Mouse (Mus musculus) lung, adult 2 months (tissue): ENCODE data around the gene Armh3. TPM values are rescaled to one million over a fixed set of nuclear protein-coding genes. Genes with fewer than 3 reads are reported as not detected.
A peak's percentile ranks its signal among the peaks of the same experiment; 100 is the strongest.

Experiments used
- DNase-seq: peaks from one replicate; pipeline ENCODE4 v3.0.0; 2022
- H3K4me1 ChIP-seq: fragments of 200-500 bp; 2 replicates; pipeline ENCODE4 v1.6.1; 2011; ENCODE audit warnings: low read length; ENCODE audit not compliant: control insufficient read depth, insufficient read depth
- H3K4me3 ChIP-seq: fragments of 200-500 bp; replicated peaks from 2 replicates; pipeline ENCODE3; 2011; ENCODE audit warnings: low read depth, mild to moderate bottlenecking, control low read depth, low read length; ENCODE audit errors: extremely low read depth
- CTCF ChIP-seq: fragments of 200-500 bp; IDR thresholded peaks from 2 replicates; pipeline ENCODE4 v1.5.1; 2011; ENCODE audit warnings: mild to moderate bottlenecking, low read length, control low read depth; ENCODE audit not compliant: insufficient read depth
- POLR2A ChIP-seq: fragments of 200-500 bp; IDR thresholded peaks from 2 replicates; pipeline ENCODE4 v1.6.1; 2011; ENCODE audit warnings: low read depth, mild to moderate bottlenecking, control low read depth, low read length, borderline replicate concordance; ENCODE audit errors: extremely low read depth
- WGBS: fragments of 180-500 bp; shearing (Covaris S2); methylation state at CpG from one replicate; pipeline ENCODE4 v1.1.7; 2018; 5-methylcytosine and 5-hydroxymethylcytosine counted together
- polyA plus RNA-seq: library from polyadenylated mRNA; depleted of rRNA; stranded (reverse); fragments of >200 nt; gene quantifications from 2 replicates; pipeline ENCODE4 v1.2.3, GENCODE M21; 2012; rRNA removed

Armh3 gene
- polyA plus RNA-seq, 1 experiment, result 9.5 TPM

GRCm38 (mm10) chr19:45783933-45784576 is 214.2 kb downstream of the Armh3 start:
- no peak for DNase-seq
- Histone ChIP-seq H3K4me1 (peaks cover 16% of the 10 kb centered on the region), H3K4me3 (peak overlapping the region; percentile 75)
- TF ChIP-seq CTCF (no peak), POLR2A (peak; percentile 59; the same call in 1 of the 2 replicates)
- WGBS, result 26% methylated on average over 17 of the region's 17 CpGs

DNA sequence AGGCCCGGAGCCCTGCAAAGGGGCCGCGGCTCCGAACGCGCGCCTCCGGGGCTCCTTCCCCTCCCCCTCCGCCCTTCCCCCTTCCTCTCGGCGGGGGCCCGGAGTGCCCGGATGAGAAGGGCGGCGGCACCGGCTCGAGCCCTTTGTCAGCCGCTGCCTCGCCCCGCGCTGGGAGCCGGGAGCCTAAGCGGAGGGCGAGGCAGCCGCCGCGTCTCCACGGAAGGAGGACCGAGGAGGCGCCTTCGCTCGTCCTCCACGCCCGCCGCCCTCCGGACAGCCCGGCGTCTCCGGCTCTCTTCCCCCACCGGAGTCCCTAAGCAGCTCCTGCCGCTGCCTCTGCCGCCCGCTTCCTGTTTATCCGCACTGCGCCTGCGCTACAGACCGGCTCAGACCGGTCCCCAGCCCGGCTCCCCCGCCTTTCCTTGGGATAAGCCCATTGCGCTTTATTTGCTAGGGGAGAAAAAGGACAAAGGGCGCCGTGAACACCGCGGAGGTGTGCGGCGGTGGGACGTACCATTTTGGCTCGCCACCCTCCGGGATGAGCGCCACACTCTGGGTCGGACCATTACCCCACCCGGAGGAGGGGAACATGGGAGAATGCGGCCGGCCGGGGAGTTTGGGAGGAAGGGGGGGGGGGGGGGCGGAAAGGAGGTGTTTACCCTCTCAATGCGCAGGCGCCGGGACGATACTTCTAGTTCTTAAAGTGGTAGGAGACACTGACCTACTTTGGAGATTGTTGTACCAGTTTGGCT is 214.9 kb downstream of the Armh3 start, which contains the start of gene Mgea5:
Gene Mgea5 (minus strand): TSS at position 657 of the 752 bp plus-strand sequence.
- TF ChIP-seq POLR2A, result peak; percentile 95
- TF ChIP-seq CTCF, result no peak
- DNase-seq, result peak; percentile 97
- under 1% methylated on average over 69 of the region's 71 CpGs for WGBS
- H3K4me3 ChIP-seq, result peak within 1 kb of the TSS; percentile 85
- peaks cover 16% of the 10 kb centered on the region for H3K4me1 ChIP-seq

GRCm38 (mm10) chr19:45782315-45783001 is 215.8 kb downstream of the Armh3 start:
- peaks cover 16% of the 10 kb centered on the region for H3K4me1 ChIP-seq
- H3K4me3 ChIP-seq, result peak overlapping the region; percentile 85
- peak; percentile 77 for DNase-seq
- WGBS, result under 1% methylated on average over 36 of the region's 36 CpGs
- TF ChIP-seq CTCF (no peak), POLR2A (no peak)

GRCm38 (mm10) chr19:45781676-45782075 is 216.6 kb downstream of the Armh3 start:
- DNase-seq, result no peak
- WGBS, result 29% methylated on average over 8 of the region's 8 CpGs
- Histone ChIP-seq H3K4me1 (peaks cover 16% of the 10 kb centered on the region), H3K4me3 (no peak overlapping the region)
- TF ChIP-seq CTCF (no peak), POLR2A (no peak)

- H3K4me1 ChIP-seq, result peaks cover 16% of the 10 kb centered on the region
- no peak overlapping the region for H3K4me3 ChIP-seq
- WGBS, result 54% methylated on average over 13 of the region's 13 CpGs
- no peak for TF ChIP-seq CTCF
- no peak for TF ChIP-seq POLR2A
- DNase-seq, result no peak
Observed at GRCm38 (mm10) chr19:45780350-45780915, 217.9 kb downstream of the Armh3 start.

- DNase-seq, result no peak
- TF ChIP-seq CTCF, result no peak
- no peak for TF ChIP-seq POLR2A
- H3K4me3 ChIP-seq, result no peak overlapping the region
Observed at GRCm38 (mm10) chr19:45775486-45775885, 222.8 kb downstream of the Armh3 start.

DNA sequence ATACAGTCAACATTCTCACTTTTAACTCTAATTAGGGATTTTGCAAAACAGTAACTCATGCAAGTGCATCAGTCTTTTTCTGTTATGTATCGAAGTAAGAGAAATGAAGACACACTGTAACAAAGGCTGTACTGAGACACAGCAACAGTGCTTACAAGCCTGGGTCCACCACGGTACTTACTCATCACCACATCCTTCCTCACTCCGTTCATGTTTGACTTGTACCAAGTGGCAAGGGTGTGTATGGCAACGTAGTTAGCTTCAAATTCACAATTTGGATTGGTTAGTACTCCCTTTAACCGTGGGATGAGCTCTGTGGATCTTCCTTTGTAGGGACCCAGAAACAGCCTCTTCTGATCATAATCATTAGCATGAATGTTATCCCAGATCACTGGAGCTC is 226.8 kb downstream of the Armh3 start:
- H3K4me3 ChIP-seq, result no peak overlapping the region
- 83% methylated on average over 5 of the region's 5 CpGs for WGBS
- DNase-seq, result no peak
- TF ChIP-seq CTCF, result no peak
- TF ChIP-seq POLR2A, result no peak
- no peaks in the 10 kb centered on the region for H3K4me1 ChIP-seq

More at GRCm38 (mm10) chr19:45775486-45775885, 222.8 kb downstream of the Armh3 start:
- 69% methylated on average over 2 of the region's 2 CpGs for WGBS
- peaks cover 11% of the 10 kb centered on the region for H3K4me1 ChIP-seq

Other genes with a start within 250 kb of the Armh3 start
- 39.0 and 41.3 TPM in 2 replicates for gene Npm3, start 248.9 kb downstream of the Armh3 start, polyA plus RNA-seq
- gene Mgea5, start 214.7 kb downstream of the Armh3 start, polyA plus RNA-seq, result 18.5 and 35.6 TPM in 2 replicates
- 1.1 and 1.4 TPM in 2 replicates for gene Kcnip2, start 182.4 kb downstream of the Armh3 start, polyA plus RNA-seq
- gene Hps6, start 5.0 kb upstream of the Armh3 start, polyA plus RNA-seq, result 7.5 and 8.7 TPM in 2 replicates
- gene Pprc1, start 46.4 kb upstream of the Armh3 start, polyA plus RNA-seq, result 18.3 and 19.3 TPM in 2 replicates
- gene Ldb1, start 46.7 kb upstream of the Armh3 start, polyA plus RNA-seq, result 220 TPM in 2 replicates
- 7.4 and 9.8 TPM in 2 replicates for gene Nolc1, start 77.4 kb upstream of the Armh3 start, polyA plus RNA-seq
- gene Elovl3, start 133.4 kb upstream of the Armh3 start, polyA plus RNA-seq, result 1.3 TPM in 1 of 2 replicates, not detected in the other
- 0.86 TPM in 1 of 2 replicates, not detected in the other for gene Pitx3, start 149.8 kb upstream of the Armh3 start, polyA plus RNA-seq
- 80.6 and 94.9 TPM in 2 replicates for gene Gbf1, start 154.0 kb upstream of the Armh3 start, polyA plus RNA-seq